Mouse (Mus musculus) hindbrain, embryonic 10.5 days (tissue): Measurements from ENCODE around the gene Tmprss2. TPM values are rescaled to one million over a fixed set of nuclear protein-coding genes. Genes with fewer than 3 reads are reported as not detected.

Experiments used
- DNase-seq: peaks from one replicate; pipeline ENCODE4 v3.0.0-alpha.2; 2017; ENCODE audit warnings: low spot score
- H3K27ac ChIP-seq: fragments of 300-500 bp; sonication (generic); 2 replicates; pipeline ENCODE4 v1.5.1; 2016; ENCODE audit warnings: mild to moderate bottlenecking, moderate library complexity
- H3K27me3 ChIP-seq: fragments of 300-500 bp; sonication (generic); 2 replicates; pipeline ENCODE4 v1.6.1; 2016; ENCODE audit warnings: mild to moderate bottlenecking; ENCODE audit not compliant: poor library complexity, insufficient read depth, severe bottlenecking
- H3K36me3 ChIP-seq: fragments of 300-500 bp; sonication (generic); 2 replicates; pipeline ENCODE4 v1.6.1; 2016; ENCODE audit warnings: mild to moderate bottlenecking, moderate library complexity
- H3K4me1 ChIP-seq: fragments of 300-500 bp; sonication (generic); replicated peaks from 2 replicates; pipeline ENCODE4 v1.6.1; 2016; ENCODE audit warnings: mild to moderate bottlenecking
- H3K4me3 ChIP-seq: fragments of 300-500 bp; sonication (generic); 2 replicates; pipeline ENCODE4 v1.5.1; 2016; ENCODE audit warnings: mild to moderate bottlenecking, moderate library complexity
- H3K9me3 ChIP-seq: fragments of 300-500 bp; sonication (generic); 2 replicates; pipeline ENCODE4 v1.6.1; 2016; ENCODE audit warnings: mild to moderate bottlenecking, moderate library complexity
- WGBS: fragments of 180-500 bp; shearing (Covaris S2); methylation state at CpG from one replicate; pipeline ENCODE4 v1.1.7; 2016; 5-methylcytosine and 5-hydroxymethylcytosine counted together
- polyA plus RNA-seq: library from polyadenylated mRNA; unstranded; fragments of >200 nt; fragmentation: Nextera tagmentation; extraction: Ambion mirVana; gene quantifications from 2 replicates; pipeline ENCODE4 v1.2.1, GENCODE M21; 2016

Tmprss2 gene
- polyA plus RNA-seq, 1 experiment from 2014 or later: 0.46 TPM

DNA sequence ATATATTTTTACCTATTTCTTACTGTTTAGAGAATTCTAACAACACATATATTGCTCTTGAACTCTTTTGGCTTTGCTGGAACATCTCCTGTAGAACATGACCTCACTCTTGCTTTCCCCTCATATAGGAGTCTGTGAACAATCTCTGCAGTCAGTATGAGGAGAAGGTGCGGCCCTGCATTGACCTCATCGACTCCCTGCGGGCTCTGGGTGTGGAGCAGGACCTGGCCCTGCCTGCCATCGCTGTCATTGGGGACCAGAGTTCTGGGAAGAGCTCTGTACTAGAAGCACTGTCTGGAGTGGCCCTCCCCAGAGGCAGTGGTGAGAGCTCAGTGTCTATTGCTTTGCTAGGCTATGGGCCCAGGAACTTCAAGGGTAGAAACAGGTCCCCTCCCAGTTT lies 66.7 kb downstream of the Tmprss2 start:
- peaks cover 6% of the 10 kb centered on the region; the same call in 1 of the 2 replicates for H3K9me3 ChIP-seq
- WGBS: 75% methylated on average over 4 of the region's 4 CpGs

GRCm38 (mm10) chr16:97536859-97537258 lies 74.1 kb downstream of the Tmprss2 start:
- Histone ChIP-seq H3K27ac (peak overlapping the region; percentile 82), H3K4me3 (no peak overlapping the region), H3K9me3 (peaks cover 6% of the 10 kb centered on the region; the same call in 1 of the 2 replicates), H3K27me3 (no peaks in the 10 kb centered on the region), H3K36me3 (no peaks in the 10 kb centered on the region), H3K4me1 (peaks cover 30% of the 10 kb centered on the region)
- DNase-seq: no peak
- WGBS: 62% methylated on average over 1 of the region's 1 CpGs

More for the DNA sequence above, 66.7 kb downstream of the Tmprss2 start:
- Histone ChIP-seq H3K4me3 (no peak overlapping the region), H3K4me1 (no peaks in the 10 kb centered on the region), H3K27me3 (no peaks in the 10 kb centered on the region), H3K36me3 (no peaks in the 10 kb centered on the region), H3K27ac (no peak overlapping the region)
- no peak for DNase-seq

- Histone ChIP-seq H3K27me3 (no peaks in the 10 kb centered on the region), H3K27ac (peak overlapping the region; percentile 82), H3K9me3 (no peaks in the 10 kb centered on the region), H3K4me1 (peaks cover 30% of the 10 kb centered on the region), H3K36me3 (no peaks in the 10 kb centered on the region), H3K4me3 (peak overlapping the region; percentile 21)
- DNase-seq: peak; percentile 46
- WGBS: 15% methylated on average over 3 of the region's 3 CpGs
Measured at GRCm38 (mm10) chr16:97535808-97536413, 75.1 kb downstream of the Tmprss2 start.

DNA sequence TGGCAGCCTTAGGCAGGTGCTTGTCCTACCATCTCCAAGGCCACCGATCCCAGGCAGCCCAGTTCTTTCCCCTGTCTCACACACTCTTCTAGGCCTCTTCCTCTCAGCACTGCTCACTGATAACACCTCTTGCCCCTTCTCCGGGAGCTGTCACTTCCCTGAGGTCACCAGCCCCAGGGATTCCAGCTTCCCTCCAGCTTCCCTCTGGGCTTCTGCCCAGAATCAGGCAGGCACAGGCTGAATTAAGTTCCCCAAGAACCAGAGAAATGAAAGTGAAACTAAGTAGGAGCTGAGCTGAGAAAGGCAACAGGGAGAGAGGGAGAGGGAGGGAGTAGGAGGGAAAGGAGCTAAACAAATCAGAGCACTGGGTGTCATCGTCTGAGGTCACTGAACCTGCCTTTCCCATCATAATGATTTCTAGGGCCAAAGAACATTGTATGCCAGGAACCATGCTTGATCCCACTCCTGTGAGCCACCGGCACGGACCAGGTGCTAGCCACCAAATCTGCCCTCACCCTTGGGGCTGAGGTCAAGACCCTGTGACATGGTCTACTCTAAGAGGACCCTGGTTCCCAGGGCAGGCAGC lies 76.0 kb downstream of the Tmprss2 start:
- H3K27me3 ChIP-seq: no peaks in the 10 kb centered on the region
- DNase-seq: peak; percentile 6
- WGBS: 42% methylated on average over 5 of the region's 5 CpGs
- H3K4me3 ChIP-seq: no peak overlapping the region
- H3K36me3 ChIP-seq: no peaks in the 10 kb centered on the region
- peaks cover 30% of the 10 kb centered on the region for H3K4me1 ChIP-seq
- H3K27ac ChIP-seq: peak overlapping the region; percentile 82
- H3K9me3 ChIP-seq: no peaks in the 10 kb centered on the region

GRCm38 (mm10) chr16:97534448-97534847 lies 76.5 kb downstream of the Tmprss2 start:
- Histone ChIP-seq H3K27me3 (no peaks in the 10 kb centered on the region), H3K9me3 (no peaks in the 10 kb centered on the region), H3K27ac (peak overlapping the region; percentile 82), H3K4me3 (no peak overlapping the region), H3K36me3 (no peaks in the 10 kb centered on the region), H3K4me1 (peaks cover 30% of the 10 kb centered on the region)
- DNase-seq: no peak
- 59% methylated on average over 1 of the region's 1 CpGs for WGBS

DNA sequence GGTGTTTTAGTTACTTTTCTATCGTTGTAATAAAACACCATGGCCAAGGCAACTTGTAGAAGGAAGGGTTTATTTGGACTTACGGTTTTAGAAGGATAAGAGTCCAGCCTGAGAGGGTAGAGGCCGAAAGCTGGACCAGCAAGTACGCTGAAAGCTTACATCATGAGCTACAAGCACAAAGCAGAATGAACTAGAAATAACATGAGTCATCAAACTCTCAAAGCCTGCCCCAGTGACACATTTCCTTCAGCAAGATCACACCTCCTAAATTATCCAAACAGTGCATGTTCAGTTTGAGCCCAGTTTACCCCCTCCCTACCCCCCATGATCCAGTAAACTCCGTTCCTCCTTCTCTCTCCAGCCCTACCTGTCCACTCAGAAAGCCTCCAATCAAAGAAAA lies 77.2 kb downstream of the Tmprss2 start:
- Histone ChIP-seq H3K27me3 (no peaks in the 10 kb centered on the region), H3K4me1 (peaks cover 30% of the 10 kb centered on the region), H3K4me3 (no peak overlapping the region), H3K36me3 (no peaks in the 10 kb centered on the region), H3K27ac (no peak overlapping the region), H3K9me3 (no peaks in the 10 kb centered on the region)
- 93% methylated on average over 5 of the region's 5 CpGs for WGBS
- DNase-seq: no peak

DNA sequence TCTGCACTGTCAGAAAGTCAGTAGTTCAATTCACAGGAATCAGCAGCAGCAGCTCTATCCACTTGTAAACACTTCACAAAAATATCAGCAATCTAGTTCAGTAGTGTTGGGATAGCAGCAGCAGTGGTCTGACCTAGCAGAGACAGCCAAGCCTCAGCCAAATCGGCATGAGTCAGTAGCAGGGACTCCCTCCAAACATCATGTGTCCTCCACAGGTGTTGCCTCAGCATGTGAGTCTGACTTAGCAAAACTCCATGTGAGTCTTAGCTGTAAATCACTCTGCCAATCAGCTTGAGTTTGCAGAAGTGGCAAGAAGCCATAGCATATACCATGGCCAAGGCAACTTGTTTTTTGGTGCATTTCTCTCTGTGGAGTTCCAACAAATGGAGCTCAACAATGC lies 77.9 kb downstream of the Tmprss2 start:
- Histone ChIP-seq H3K9me3 (no peaks in the 10 kb centered on the region), H3K27ac (no peak overlapping the region), H3K27me3 (no peaks in the 10 kb centered on the region), H3K36me3 (no peaks in the 10 kb centered on the region), H3K4me3 (no peak overlapping the region), H3K4me1 (peaks cover 30% of the 10 kb centered on the region)
- 97% methylated on average over 1 of the region's 1 CpGs for WGBS
- DNase-seq: no peak

DNA sequence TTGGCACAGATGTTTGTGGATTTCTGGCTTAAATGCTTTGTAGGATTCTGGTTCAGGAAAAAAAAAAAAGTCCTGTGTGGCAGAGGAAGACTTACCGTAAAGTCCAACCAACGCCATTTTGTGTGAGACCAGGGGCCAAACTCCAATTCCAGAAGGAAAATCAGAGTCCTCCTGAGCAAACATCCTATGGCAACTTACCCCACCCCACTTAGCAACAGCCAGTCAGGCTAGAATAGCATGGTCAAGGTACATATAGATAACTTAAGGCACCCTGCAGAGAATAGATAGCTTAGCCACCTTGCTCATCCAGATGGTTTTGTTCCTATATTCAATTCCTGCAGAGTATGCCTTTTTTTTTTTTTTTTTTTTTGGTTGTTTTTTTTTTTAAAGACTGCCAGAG lies 81.8 kb downstream of the Tmprss2 start:
- Histone ChIP-seq H3K9me3 (no peaks in the 10 kb centered on the region), H3K4me3 (no peak overlapping the region), H3K4me1 (no peaks in the 10 kb centered on the region), H3K27ac (no peak overlapping the region), H3K36me3 (no peaks in the 10 kb centered on the region), H3K27me3 (no peaks in the 10 kb centered on the region)
- DNase-seq: no peak
- WGBS: 89% methylated on average over 2 of the region's 2 CpGs

DNA sequence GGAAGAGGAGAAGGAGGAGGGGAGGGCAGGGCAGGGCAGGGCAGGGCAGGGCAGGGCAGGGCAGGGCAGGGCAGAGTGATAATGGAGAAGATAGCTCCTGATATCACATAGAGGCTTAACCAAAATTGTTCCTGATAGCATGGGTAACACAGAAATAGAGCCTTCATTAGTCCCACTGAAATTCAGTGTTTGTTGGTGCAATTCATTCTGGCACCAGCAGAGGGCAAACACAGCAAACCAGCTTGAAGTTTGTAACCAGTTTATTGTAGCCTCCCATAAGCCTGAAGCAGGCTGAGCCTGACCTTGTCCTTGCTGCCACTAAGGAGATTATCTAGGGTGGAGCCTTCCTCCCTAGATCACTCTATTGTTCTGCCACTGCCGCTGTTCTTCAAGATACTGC lies 88.0 kb downstream of the Tmprss2 start:
- Histone ChIP-seq H3K4me3 (no peak overlapping the region), H3K27me3 (no peaks in the 10 kb centered on the region), H3K4me1 (no peaks in the 10 kb centered on the region), H3K36me3 (no peaks in the 10 kb centered on the region), H3K9me3 (no peaks in the 10 kb centered on the region), H3K27ac (no peak overlapping the region)
- WGBS: 23% methylated on average over 1 of the region's 1 CpGs
- peak; percentile 63 for DNase-seq

DNA sequence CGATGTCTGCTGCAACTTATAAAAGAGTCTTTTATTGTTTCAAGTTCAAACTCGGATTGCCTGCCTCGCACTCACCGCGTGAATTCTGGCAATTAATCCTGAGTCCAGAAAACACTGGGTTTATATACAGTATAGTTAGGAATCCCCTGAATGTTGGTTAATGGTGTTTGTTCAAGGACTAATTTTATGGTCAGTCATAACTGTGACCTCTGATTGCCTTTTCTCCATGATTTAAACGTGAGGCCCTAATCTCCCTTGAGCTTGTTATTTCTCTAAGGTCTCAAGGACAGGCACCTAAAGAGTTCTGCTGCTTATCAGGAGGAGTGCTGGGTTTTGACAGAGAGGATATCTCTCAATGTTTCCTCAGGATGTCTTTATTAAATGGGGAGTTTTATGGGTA lies 89.0 kb downstream of the Tmprss2 start:
- no peak overlapping the region for H3K27ac ChIP-seq
- DNase-seq: no peak
- H3K4me1 ChIP-seq: no peaks in the 10 kb centered on the region
- H3K36me3 ChIP-seq: no peaks in the 10 kb centered on the region
- 88% methylated on average over 6 of the region's 6 CpGs for WGBS
- H3K27me3 ChIP-seq: no peaks in the 10 kb centered on the region
- no peaks in the 10 kb centered on the region for H3K9me3 ChIP-seq
- no peak overlapping the region for H3K4me3 ChIP-seq

DNA sequence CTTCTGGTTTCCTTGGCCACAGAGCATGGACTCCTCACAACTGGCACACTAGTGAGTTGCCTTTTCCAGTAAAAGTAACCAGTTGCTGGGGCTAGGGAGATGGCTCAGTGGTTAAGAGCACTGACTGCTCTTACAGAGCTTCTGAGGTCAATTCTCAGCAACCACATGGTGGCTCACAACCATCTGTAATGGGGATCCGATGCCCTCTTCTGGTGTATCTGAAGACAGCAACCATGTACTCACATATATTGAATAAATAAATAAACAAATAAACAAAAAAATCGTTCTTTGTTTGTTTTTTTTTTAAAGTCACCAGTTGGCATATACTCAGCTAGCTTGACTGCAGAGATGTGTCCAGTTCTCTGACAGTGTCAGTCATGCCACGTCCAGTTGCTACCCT lies 94.7 kb downstream of the Tmprss2 start:
- H3K27ac ChIP-seq: no peak overlapping the region

More for the DNA sequence above, 94.7 kb downstream of the Tmprss2 start:
- no peaks in the 10 kb centered on the region for H3K36me3 ChIP-seq
- no peaks in the 10 kb centered on the region for H3K9me3 ChIP-seq
- 81% methylated on average over 3 of the region's 3 CpGs for WGBS
- no peak overlapping the region for H3K4me3 ChIP-seq
- no peak for DNase-seq
- no peaks in the 10 kb centered on the region for H3K4me1 ChIP-seq
- no peaks in the 10 kb centered on the region for H3K27me3 ChIP-seq
